Mouse (Mus musculus) left cerebral cortex, adult 18-20 months (tissue): ENCODE measurements around the gene Vmn1r58. TPM values are rescaled to one million over a fixed set of nuclear protein-coding genes. Genes with fewer than 3 reads are reported as not detected.
"Not testable (repeated sequence)": the region's sequence is repeated elsewhere in the genome, so short reads cannot be mapped to it uniquely, and the experiment has no call there.

Experiments used
- DNase-seq, 2 experiments: peaks; one replicate each; pipeline ENCODE4 v3.0.0; 2021 to 2022; ENCODE audit warnings: low spot score in 2 of 2, mixed read lengths in 1 of 2
- long read RNA-seq, 2 experiments: library from polyadenylated mRNA; stranded (forward); transcript quantifications; one replicate each; pipeline ENCODE4 v2.0.0; 2021
- total RNA-seq, 2 experiments: library from RNA; stranded (reverse); gene quantifications; 2 replicates each; pipeline ENCODE4 v1.2.3; 2021

Vmn1r58 gene
- not detected for total RNA-seq
- long read RNA-seq, experiment 1, result 0 reads
- long read RNA-seq, experiment 2, result 0 reads

- not testable (repeated sequence) for DNase-seq
Observed at GRCm38 (mm10) chr7:5413296-5413695, at the start of gene Vmn1r58. Gene Vmn1r58, minus strand, starts transcription at chr7:5413396.

- DNase-seq, result no peak
Observed at GRCm38 (mm10) chr7:5456674-5457073, 43.5 kb upstream of the Vmn1r58 start, which contains the start of gene Vmn1r59. Gene Vmn1r59, minus strand, starts transcription at chr7:5456774.

DNA sequence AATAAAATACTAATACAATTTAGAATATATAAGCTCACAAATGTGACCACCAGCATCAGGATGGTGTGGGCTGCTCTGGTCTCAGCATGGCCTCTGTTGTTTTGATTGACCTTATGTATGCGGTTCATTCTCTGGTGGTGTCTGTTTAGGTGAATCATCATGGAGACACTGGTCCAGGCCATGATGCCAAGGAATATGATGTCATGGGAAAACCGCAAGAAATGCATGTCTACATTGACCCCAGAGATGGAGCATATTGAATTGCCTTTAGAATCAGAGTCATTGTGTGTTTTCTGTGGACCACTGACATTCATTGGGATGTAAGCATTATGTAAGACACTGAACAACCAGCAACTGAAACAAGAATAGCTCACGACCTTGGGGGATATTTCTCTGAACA lies 40.8 kb upstream of the Vmn1r58 start:
- DNase-seq, result not testable (repeated sequence)

DNA sequence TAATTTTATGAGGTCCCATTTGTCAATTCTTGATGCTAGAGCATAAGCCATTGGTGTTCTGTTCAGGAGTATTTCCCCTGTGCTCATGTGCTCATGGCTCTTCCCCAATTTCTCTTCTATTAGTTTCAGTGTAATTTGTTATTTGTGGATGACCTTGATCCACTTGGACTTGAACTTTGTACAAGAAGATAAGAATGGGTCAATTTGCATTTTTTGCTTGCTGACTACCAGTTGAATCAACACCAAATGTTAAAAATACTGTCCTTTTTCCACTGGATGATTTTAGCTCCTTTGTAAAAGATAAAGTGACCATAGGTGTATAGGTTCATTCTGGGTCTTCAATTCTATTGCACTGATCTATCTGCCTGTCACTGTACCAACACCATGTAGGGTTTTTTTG lies 35.4 kb upstream of the Vmn1r58 start:
- DNase-seq, result no peak

GRCm38 (mm10) chr7:5406201-5406600 lies 7.0 kb downstream of the Vmn1r58 start:
- no peak for DNase-seq

DNA sequence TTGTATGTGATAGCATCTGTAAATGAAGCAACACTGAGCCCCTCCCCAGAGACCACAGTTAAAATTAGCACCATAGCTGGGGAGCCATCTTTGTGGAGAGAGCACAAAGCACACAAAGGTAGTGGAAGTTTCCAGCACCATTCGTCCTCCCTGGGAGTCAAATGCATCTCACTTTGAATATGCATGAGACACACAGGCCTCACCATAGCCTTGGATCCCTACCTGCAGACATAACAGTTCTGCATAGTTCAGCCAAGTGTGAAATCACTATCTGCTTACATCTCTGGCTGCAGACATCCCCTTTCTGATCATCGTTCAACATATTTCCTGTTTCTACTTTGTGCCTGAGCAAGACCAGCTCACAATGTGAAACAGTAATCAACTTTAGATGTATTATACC lies 46.5 kb downstream of the Vmn1r58 start:
- no peak for DNase-seq

DNA sequence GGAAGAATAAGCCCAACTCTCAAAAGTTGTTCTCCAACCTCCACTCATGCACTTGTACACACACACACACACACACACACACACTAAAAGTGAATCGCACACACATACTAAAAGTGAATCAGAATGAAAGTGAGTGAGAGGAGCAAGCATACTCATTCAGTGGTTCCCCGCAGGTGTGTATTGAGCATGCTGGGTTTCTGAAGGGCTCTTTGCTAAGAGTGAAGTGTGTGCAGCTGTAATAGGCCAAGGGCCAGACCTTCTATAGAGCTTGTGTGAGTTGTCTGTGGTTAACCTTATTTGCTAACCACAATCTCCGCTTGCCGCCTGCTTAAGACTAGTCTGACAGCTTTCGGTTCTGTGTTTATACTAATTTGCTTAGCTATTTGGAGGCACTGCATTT lies 49.6 kb downstream of the Vmn1r58 start:
- no peak for DNase-seq

Other genes starting within 250 kb of the Vmn1r58 start
- gene Vmn1r56, start 216.6 kb downstream of the Vmn1r58 start, total RNA-seq, result not detected
- not detected for gene Vmn1r57, start 194.9 kb downstream of the Vmn1r58 start, total RNA-seq
- gene Gm5065, start 62.9 kb downstream of the Vmn1r58 start, total RNA-seq, result not detected
- not detected for gene Nlrp2, start 62.4 kb downstream of the Vmn1r58 start, total RNA-seq
- gene Vmn1r59, start 43.4 kb upstream of the Vmn1r58 start, total RNA-seq, result not detected
- gene Vmn2r28, start 80.6 kb upstream of the Vmn1r58 start, total RNA-seq, result not detected
- gene Vmn1r60, start 133.9 kb upstream of the Vmn1r58 start, total RNA-seq, result not detected
- not detected for gene Vmn1r61, start 199.9 kb upstream of the Vmn1r58 start, total RNA-seq